Mouse (Mus musculus): ENCODE measurements at regions not wholly inside any gene's neighbourhood (a gene's known extent, or its start where the extent isn't known, plus 50 kb on each side); places are given as distances from the start of the nearest gene placed in this dataset.

- Histone ChIP-seq H3K27me3 (ENCODE audit: control insufficient read depth, insufficient read depth, low read length) (no peaks in the 10 kb centered on the region), H3K4me1 (ENCODE audit: control insufficient read depth, insufficient read depth) (no peaks in the 10 kb centered on the region), H3K9ac (replicated peaks; ENCODE audit: low read depth, low read length) (no peak overlapping the region), H3K4me3 (ENCODE audit: low read depth, low read length) (no peak overlapping the region), H3K9me3 (replicated peaks; ENCODE audit: control insufficient read depth, low read length) (no peaks in the 10 kb centered on the region), H3K36me3 (replicated peaks; ENCODE audit: control insufficient read depth, insufficient read depth, low read length) (no peaks in the 10 kb centered on the region), H3K4me2 (ENCODE audit: low read depth, low read length) (no peak overlapping the region), H3K27ac (ENCODE audit: low read depth) (no peak overlapping the region)
- TF ChIP-seq CTCF (IDR thresholded peaks at IDR 0.05; ENCODE audit: low read depth) (peak; percentile 35), EP300 (IDR thresholded peaks at IDR 0.05; ENCODE audit: low read depth) (no peak)
- WGBS: 63% methylated on average over 5 of the region's 5 CpGs
- ATAC-seq (ENCODE audit: insufficient read depth, low read depth) (no peak), DNase-seq (ENCODE audit: low spot score) (no peak)
Observed at GRCm38 (mm10) chr6:71030541-71030940, 74.2 kb downstream of the Foxi3 start.

- Histone ChIP-seq H3K4me2 (ENCODE audit: low read depth, low read length) (no peak overlapping the region), H3K4me3 (ENCODE audit: low read depth, low read length) (no peak overlapping the region), H3K36me3 (replicated peaks; ENCODE audit: control insufficient read depth, insufficient read depth, low read length) (no peaks in the 10 kb centered on the region), H3K9ac (replicated peaks; ENCODE audit: low read depth, low read length) (no peak overlapping the region), H3K9me3 (replicated peaks; ENCODE audit: control insufficient read depth, low read length) (no peaks in the 10 kb centered on the region), H3K27me3 (ENCODE audit: control insufficient read depth, insufficient read depth, low read length) (0 out of 2 replicates have a peak, but pooled peaks cover 6% of the 10 kb centered on the region), H3K27ac (ENCODE audit: low read depth) (no peak overlapping the region), H3K4me1 (ENCODE audit: control insufficient read depth, insufficient read depth) (no peaks in the 10 kb centered on the region)
- DNase-seq (ENCODE audit: low spot score) (no peak), ATAC-seq (ENCODE audit: insufficient read depth, low read depth) (no peak)
- WGBS: 79% methylated on average over 3 of the region's 3 CpGs
- TF ChIP-seq EP300 (IDR thresholded peaks at IDR 0.05; ENCODE audit: low read depth): no peak
- no peak for TF ChIP-seq CTCF (IDR thresholded peaks at IDR 0.05; ENCODE audit: low read depth)
Observed at GRCm38 (mm10) chr6:71044241-71044640, 87.9 kb downstream of the Foxi3 start.

DNA sequence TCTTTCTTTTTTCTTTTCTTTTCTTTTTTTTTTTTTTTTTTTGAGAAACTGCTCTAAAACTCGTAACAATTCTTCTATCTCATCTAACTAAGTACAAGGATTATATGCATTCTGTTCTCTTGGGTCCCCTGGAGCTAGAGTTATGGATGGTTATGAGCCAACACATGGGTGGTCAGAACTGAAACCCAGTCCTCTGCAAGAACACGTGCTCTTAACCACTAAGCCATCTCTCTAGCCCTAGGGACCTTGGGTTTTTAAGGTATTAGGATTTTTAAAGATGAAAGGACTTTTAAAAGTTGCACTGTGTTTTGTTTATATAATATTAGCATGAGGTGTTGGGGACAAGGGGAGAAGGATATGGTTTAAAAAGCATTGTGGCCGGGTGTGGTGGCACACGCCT, 88.9 kb downstream of the Foxi3 start:
- whole genome bisulfite sequencing: 78% methylated on average over 4 of the region's 4 CpGs
- H3K4me3 ChIP-seq (ENCODE audit: low read depth, low read length): no peak overlapping the region
- H3K36me3 ChIP-seq (replicated peaks; ENCODE audit: control insufficient read depth, insufficient read depth, low read length): no peaks in the 10 kb centered on the region
- TF ChIP-seq EP300 (IDR thresholded peaks at IDR 0.05; ENCODE audit: low read depth): no peak
- TF ChIP-seq CTCF (IDR thresholded peaks at IDR 0.05; ENCODE audit: low read depth): no peak
- H3K9ac ChIP-seq (replicated peaks; ENCODE audit: low read depth, low read length): no peak overlapping the region
- no peak overlapping the region for H3K27ac ChIP-seq (ENCODE audit: low read depth)
- H3K4me1 ChIP-seq (ENCODE audit: control insufficient read depth, insufficient read depth): no peaks in the 10 kb centered on the region
- ATAC-seq (ENCODE audit: insufficient read depth, low read depth) (no peak), DNase-seq (ENCODE audit: low spot score) (no peak)
- no peak overlapping the region for H3K4me2 ChIP-seq (ENCODE audit: low read depth, low read length)
- H3K9me3 ChIP-seq (replicated peaks; ENCODE audit: control insufficient read depth, low read length): no peaks in the 10 kb centered on the region
- H3K27me3 ChIP-seq (ENCODE audit: control insufficient read depth, insufficient read depth, low read length): peaks cover 12% of the 10 kb centered on the region; the same call in 1 of the 2 replicates

DNA sequence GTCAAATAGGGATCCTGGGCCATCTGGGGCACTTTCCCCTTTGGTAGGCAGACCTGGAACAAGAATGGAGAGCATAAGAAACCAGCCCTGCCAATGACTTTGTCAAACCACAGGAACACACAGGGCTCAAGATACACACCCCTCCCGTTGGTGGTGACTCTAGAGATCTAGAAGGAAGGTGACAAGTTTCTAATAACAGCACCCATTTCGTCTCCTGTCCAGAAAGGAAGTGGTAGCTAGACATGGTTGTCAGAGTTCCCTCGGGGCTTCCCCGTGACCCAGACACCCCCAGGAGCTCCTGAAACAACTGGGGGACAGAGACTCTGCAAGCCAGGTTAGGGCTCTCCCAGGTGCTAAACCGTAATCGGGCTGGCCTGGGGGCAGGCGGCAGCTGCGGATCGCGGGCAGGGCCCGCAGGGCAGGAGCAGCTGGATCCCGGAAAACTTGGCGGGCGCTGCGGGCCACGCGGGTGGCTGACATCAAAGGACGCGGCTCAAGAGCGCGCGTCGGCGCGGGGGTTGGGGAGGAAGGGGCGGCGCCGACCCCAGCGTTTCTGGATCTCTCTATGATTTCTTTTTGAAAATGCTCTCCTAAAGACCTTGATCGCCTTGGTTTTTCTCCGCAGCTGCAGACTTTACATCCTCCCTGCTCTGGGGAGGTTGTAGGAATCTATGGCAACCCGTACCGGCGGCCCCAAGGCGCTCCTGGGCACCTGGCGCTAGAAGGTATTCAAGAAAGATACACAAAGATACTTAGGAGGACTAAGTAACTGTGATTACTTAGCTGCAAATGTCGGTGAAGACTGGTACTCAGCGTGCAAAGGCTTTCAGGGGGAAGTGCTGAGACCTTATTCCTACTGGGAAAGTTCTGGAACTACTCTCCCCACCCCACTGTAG, 92.1 kb downstream of the Foxi3 start:
- TF ChIP-seq CTCF (IDR thresholded peaks at IDR 0.05; ENCODE audit: low read depth): no peak
- no peak for TF ChIP-seq EP300 (IDR thresholded peaks at IDR 0.05; ENCODE audit: low read depth)
- Histone ChIP-seq H3K27me3 (ENCODE audit: control insufficient read depth, insufficient read depth, low read length) (peaks cover 12% of the 10 kb centered on the region; the same call in 1 of the 2 replicates), H3K4me2 (ENCODE audit: low read depth, low read length) (peak overlapping the region; percentile 66), H3K4me3 (ENCODE audit: low read depth, low read length) (peak overlapping the region; percentile 38), H3K9me3 (replicated peaks; ENCODE audit: control insufficient read depth, low read length) (no peaks in the 10 kb centered on the region), H3K9ac (replicated peaks; ENCODE audit: low read depth, low read length) (no peak overlapping the region), H3K4me1 (ENCODE audit: control insufficient read depth, insufficient read depth) (no peaks in the 10 kb centered on the region), H3K27ac (ENCODE audit: low read depth) (no peak overlapping the region), H3K36me3 (replicated peaks; ENCODE audit: control insufficient read depth, insufficient read depth, low read length) (no peaks in the 10 kb centered on the region)
- WGBS: 2% methylated on average over 38 of the region's 38 CpGs
- ATAC-seq (ENCODE audit: insufficient read depth, low read depth) (no peak), DNase-seq (ENCODE audit: low spot score) (no peak)

- Histone ChIP-seq H3K27ac (ENCODE audit: low read depth) (no peak overlapping the region), H3K4me3 (ENCODE audit: low read depth, low read length) (no peak overlapping the region), H3K4me2 (ENCODE audit: low read depth, low read length) (no peak overlapping the region), H3K27me3 (ENCODE audit: control insufficient read depth, insufficient read depth, low read length) (peaks cover 12% of the 10 kb centered on the region; the same call in 1 of the 2 replicates), H3K4me1 (ENCODE audit: control insufficient read depth, insufficient read depth) (no peaks in the 10 kb centered on the region), H3K36me3 (replicated peaks; ENCODE audit: control insufficient read depth, insufficient read depth, low read length) (no peaks in the 10 kb centered on the region), H3K9me3 (replicated peaks; ENCODE audit: control insufficient read depth, low read length) (no peaks in the 10 kb centered on the region), H3K9ac (replicated peaks; ENCODE audit: low read depth, low read length) (no peak overlapping the region)
- ATAC-seq (ENCODE audit: insufficient read depth, low read depth) (no peak), DNase-seq (ENCODE audit: low spot score) (no peak)
- WGBS: 48% methylated on average over 5 of the region's 5 CpGs
- TF ChIP-seq EP300 (IDR thresholded peaks at IDR 0.05; ENCODE audit: low read depth): no peak
- TF ChIP-seq CTCF (IDR thresholded peaks at IDR 0.05; ENCODE audit: low read depth): no peak
Observed at GRCm38 (mm10) chr6:71050248-71050647, 93.9 kb downstream of the Foxi3 start.

Data from heart, postnatal 0 days (tissue).